Mouse (Mus musculus): Measurements from ENCODE around the gene Mkln1. TPM values are rescaled to one million over a fixed set of nuclear protein-coding genes. Genes with fewer than 3 reads are reported as not detected.

Mkln1 gene
- polyA plus RNA-seq, 1 experiment from 2014 or later = 227 TPM

GRCm38 (mm10) chr6:31534705-31535104, 136.2 kb downstream of the Mkln1 start:
- Histone ChIP-seq H3K4me1 (replicated peaks; ENCODE audit: control insufficient read depth, insufficient read depth, low read length) (no peaks in the 10 kb centered on the region), H3K4me3 (ENCODE audit: low read depth, low read length) (no peak overlapping the region), H3K27ac (ENCODE audit: low read depth, low read length) (no peak overlapping the region), H3K4me2 (replicated peaks; ENCODE audit: low read depth, low read length) (no peak overlapping the region), H3K36me3 (ENCODE audit: control insufficient read depth, insufficient read depth, low read length) (no peaks in the 10 kb centered on the region), H3K27me3 (ENCODE audit: control insufficient read depth, insufficient read depth, low read length) (no peaks in the 10 kb centered on the region), H3K9me3 (ENCODE audit: control insufficient read depth, low read length) (no peaks in the 10 kb centered on the region), H3K9ac (ENCODE audit: low read depth, low read length) (no peak overlapping the region)
- WGBS = 96% methylated on average over 5 of the region's 5 CpGs
- no peak for ATAC-seq (ENCODE audit: low FRiP score)
- DNase-seq (ENCODE audit: low spot score) = no peak

- Histone ChIP-seq H3K9me3 (ENCODE audit: control insufficient read depth, low read length) (no peaks in the 10 kb centered on the region), H3K4me3 (ENCODE audit: low read depth, low read length) (no peak overlapping the region), H3K36me3 (ENCODE audit: control insufficient read depth, insufficient read depth, low read length) (no peaks in the 10 kb centered on the region), H3K4me1 (replicated peaks; ENCODE audit: control insufficient read depth, insufficient read depth, low read length) (no peaks in the 10 kb centered on the region), H3K27ac (ENCODE audit: low read depth, low read length) (no peak overlapping the region), H3K27me3 (ENCODE audit: control insufficient read depth, insufficient read depth, low read length) (no peaks in the 10 kb centered on the region), H3K4me2 (replicated peaks; ENCODE audit: low read depth, low read length) (no peak overlapping the region), H3K9ac (ENCODE audit: low read depth, low read length) (no peak overlapping the region)
- WGBS = 80% methylated on average over 4 of the region's 4 CpGs
- no peak for ATAC-seq (ENCODE audit: low FRiP score)
- no peak for DNase-seq (ENCODE audit: low spot score)
Observed at GRCm38 (mm10) chr6:31537193-31537592, 138.7 kb downstream of the Mkln1 start.

- H3K27ac ChIP-seq (ENCODE audit: low read depth, low read length) = no peak overlapping the region
- H3K4me3 ChIP-seq (ENCODE audit: low read depth, low read length) = no peak overlapping the region
- DNase-seq (ENCODE audit: low spot score) (no peak), ATAC-seq (ENCODE audit: low FRiP score) (no peak)
- 97% methylated on average over 1 of the region's 1 CpGs for WGBS
- H3K4me1 ChIP-seq (replicated peaks; ENCODE audit: control insufficient read depth, insufficient read depth, low read length) = no peaks in the 10 kb centered on the region
- no peaks in the 10 kb centered on the region for H3K9me3 ChIP-seq (ENCODE audit: control insufficient read depth, low read length)
- H3K27me3 ChIP-seq (ENCODE audit: control insufficient read depth, insufficient read depth, low read length) = no peaks in the 10 kb centered on the region
- no peak overlapping the region for H3K4me2 ChIP-seq (replicated peaks; ENCODE audit: low read depth, low read length)
- no peaks in the 10 kb centered on the region for H3K36me3 ChIP-seq (ENCODE audit: control insufficient read depth, insufficient read depth, low read length)
- H3K9ac ChIP-seq (ENCODE audit: low read depth, low read length) = no peak overlapping the region
Observed at GRCm38 (mm10) chr6:31538112-31538511, 139.6 kb downstream of the Mkln1 start.

GRCm38 (mm10) chr6:31540018-31540417, 141.5 kb downstream of the Mkln1 start:
- no peaks in the 10 kb centered on the region for H3K4me1 ChIP-seq (replicated peaks; ENCODE audit: control insufficient read depth, insufficient read depth, low read length)
- H3K9me3 ChIP-seq (ENCODE audit: control insufficient read depth, low read length) = no peaks in the 10 kb centered on the region
- 89% methylated on average over 6 of the region's 6 CpGs for WGBS
- H3K4me3 ChIP-seq (ENCODE audit: low read depth, low read length) = no peak overlapping the region
- no peaks in the 10 kb centered on the region for H3K27me3 ChIP-seq (ENCODE audit: control insufficient read depth, insufficient read depth, low read length)
- ATAC-seq (ENCODE audit: low FRiP score) (no peak), DNase-seq (ENCODE audit: low spot score) (no peak)
- no peak overlapping the region for H3K9ac ChIP-seq (ENCODE audit: low read depth, low read length)
- no peak overlapping the region for H3K27ac ChIP-seq (ENCODE audit: low read depth, low read length)
- H3K4me2 ChIP-seq (replicated peaks; ENCODE audit: low read depth, low read length) = no peak overlapping the region
- H3K36me3 ChIP-seq (ENCODE audit: control insufficient read depth, insufficient read depth, low read length) = no peaks in the 10 kb centered on the region

- H3K4me3 ChIP-seq (ENCODE audit: low read depth, low read length) = no peak overlapping the region
- H3K27me3 ChIP-seq (ENCODE audit: control insufficient read depth, insufficient read depth, low read length) = no peaks in the 10 kb centered on the region
- no peaks in the 10 kb centered on the region for H3K36me3 ChIP-seq (ENCODE audit: control insufficient read depth, insufficient read depth, low read length)
- no peaks in the 10 kb centered on the region for H3K9me3 ChIP-seq (ENCODE audit: control insufficient read depth, low read length)
- DNase-seq (ENCODE audit: low spot score) (no peak), ATAC-seq (ENCODE audit: low FRiP score) (no peak)
- no peak overlapping the region for H3K27ac ChIP-seq (ENCODE audit: low read depth, low read length)
- 72% methylated on average over 4 of the region's 4 CpGs for WGBS
- H3K4me1 ChIP-seq (replicated peaks; ENCODE audit: control insufficient read depth, insufficient read depth, low read length) = no peaks in the 10 kb centered on the region
- no peak overlapping the region for H3K4me2 ChIP-seq (replicated peaks; ENCODE audit: low read depth, low read length)
- H3K9ac ChIP-seq (ENCODE audit: low read depth, low read length) = no peak overlapping the region
Observed at GRCm38 (mm10) chr6:31544318-31544717, 145.8 kb downstream of the Mkln1 start.

- H3K36me3 ChIP-seq (ENCODE audit: control insufficient read depth, insufficient read depth, low read length) = no peaks in the 10 kb centered on the region
- no peak overlapping the region for H3K27ac ChIP-seq (ENCODE audit: low read depth, low read length)
- H3K9ac ChIP-seq (ENCODE audit: low read depth, low read length) = no peak overlapping the region
- H3K9me3 ChIP-seq (ENCODE audit: control insufficient read depth, low read length) = no peaks in the 10 kb centered on the region
- 75% methylated on average over 5 of the region's 5 CpGs for WGBS
- DNase-seq (ENCODE audit: low spot score) = no peak
- no peak overlapping the region for H3K4me3 ChIP-seq (ENCODE audit: low read depth, low read length)
- H3K4me1 ChIP-seq (replicated peaks; ENCODE audit: control insufficient read depth, insufficient read depth, low read length) = no peaks in the 10 kb centered on the region
- ATAC-seq (ENCODE audit: low FRiP score) = no peak
- H3K4me2 ChIP-seq (replicated peaks; ENCODE audit: low read depth, low read length) = no peak overlapping the region
- H3K27me3 ChIP-seq (ENCODE audit: control insufficient read depth, insufficient read depth, low read length) = no peaks in the 10 kb centered on the region
Observed at GRCm38 (mm10) chr6:31549361-31550051, 151.0 kb downstream of the Mkln1 start.

GRCm38 (mm10) chr6:31550876-31551532, 152.5 kb downstream of the Mkln1 start:
- no peaks in the 10 kb centered on the region for H3K27me3 ChIP-seq (ENCODE audit: control insufficient read depth, insufficient read depth, low read length)
- no peaks in the 10 kb centered on the region for H3K36me3 ChIP-seq (ENCODE audit: control insufficient read depth, insufficient read depth, low read length)
- no peak for ATAC-seq (ENCODE audit: low FRiP score)
- H3K27ac ChIP-seq (ENCODE audit: low read depth, low read length) = no peak overlapping the region
- no peak overlapping the region for H3K4me2 ChIP-seq (replicated peaks; ENCODE audit: low read depth, low read length)
- H3K4me1 ChIP-seq (replicated peaks; ENCODE audit: control insufficient read depth, insufficient read depth, low read length) = no peaks in the 10 kb centered on the region
- no peak overlapping the region for H3K9ac ChIP-seq (ENCODE audit: low read depth, low read length)
- DNase-seq (ENCODE audit: low spot score) = no peak
- no peaks in the 10 kb centered on the region for H3K9me3 ChIP-seq (ENCODE audit: control insufficient read depth, low read length)
- H3K4me3 ChIP-seq (ENCODE audit: low read depth, low read length) = no peak overlapping the region
- 65% methylated on average over 22 of the region's 22 CpGs for WGBS

- no peak for DNase-seq (ENCODE audit: low spot score)
- Histone ChIP-seq H3K9ac (ENCODE audit: low read depth, low read length) (no peak overlapping the region), H3K27me3 (ENCODE audit: control insufficient read depth, insufficient read depth, low read length) (no peaks in the 10 kb centered on the region), H3K36me3 (ENCODE audit: control insufficient read depth, insufficient read depth, low read length) (no peaks in the 10 kb centered on the region), H3K9me3 (ENCODE audit: control insufficient read depth, low read length) (no peaks in the 10 kb centered on the region), H3K4me3 (ENCODE audit: low read depth, low read length) (no peak overlapping the region), H3K4me2 (replicated peaks; ENCODE audit: low read depth, low read length) (no peak overlapping the region), H3K27ac (ENCODE audit: low read depth, low read length) (no peak overlapping the region), H3K4me1 (replicated peaks; ENCODE audit: control insufficient read depth, insufficient read depth, low read length) (no peaks in the 10 kb centered on the region)
- ATAC-seq (ENCODE audit: low FRiP score) = no peak
- 90% methylated on average over 7 of the region's 7 CpGs for WGBS
Observed at GRCm38 (mm10) chr6:31556460-31557100, 158.0 kb downstream of the Mkln1 start.

Data from hindbrain, embryonic 11.5 days (tissue).